Mouse (Mus musculus): ENCODE results near the gene Il10. TPM values are rescaled to one million over a fixed set of nuclear protein-coding genes. Genes with fewer than 3 reads are reported as not detected.

Gene Il10
- total RNA-seq (2018; cell fraction: chromatin; rRNA removed), result 100 to 1,000 TPM in 8 of 26 experiments, 10 to 100 TPM in 15, 1 to 10 TPM in 3; 4.9 to 359 (median 26.5) TPM
- total RNA-seq (2018; cell fraction: cytosol; rRNA removed), result 100 to 1,000 TPM in 10 of 26 experiments, 10 to 100 TPM in 14, 1 to 10 TPM in 2; 4.0 to 501 (median 62.0) TPM
- total RNA-seq (2018; cell fraction: nucleus; rRNA removed), result 100 to 1,000 TPM in 13 of 26 experiments, 10 to 100 TPM in 12, 1 to 10 TPM in 1; 4.7 to 692 (median 104) TPM
- 4.4 to 10.1 TPM (median 5.1 TPM) in 3 replicates for polyA plus RNA-seq (2018)

DNA sequence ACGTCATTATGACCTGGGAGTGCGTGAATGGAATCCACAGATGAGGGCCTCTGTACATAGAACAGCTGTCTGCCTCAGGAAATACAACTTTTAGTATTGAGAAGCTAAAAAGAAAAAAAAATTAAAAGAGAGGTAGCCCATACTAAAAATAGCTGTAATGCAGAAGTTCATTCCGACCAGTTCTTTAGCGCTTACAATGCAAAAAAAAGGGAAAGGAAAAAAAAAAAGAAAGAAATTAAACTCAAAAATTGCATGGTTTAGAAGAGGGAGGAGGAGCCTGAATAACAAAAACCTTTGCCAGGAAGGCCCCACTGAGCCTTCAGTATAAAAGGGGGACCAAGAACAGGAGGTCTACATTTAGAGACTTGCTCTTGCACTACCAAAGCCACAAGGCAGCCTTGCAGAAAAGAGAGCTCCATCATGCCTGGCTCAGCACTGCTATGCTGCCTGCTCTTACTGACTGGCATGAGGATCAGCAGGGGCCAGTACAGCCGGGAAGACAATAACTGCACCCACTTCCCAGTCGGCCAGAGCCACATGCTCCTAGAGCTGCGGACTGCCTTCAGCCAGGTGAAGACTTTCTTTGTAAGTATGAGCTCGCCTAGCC lies at the start of gene Il10:
Il10 (plus strand) TSS at position 354 of the 607 bp plus-strand sequence.
- WGBS (ENCODE audit: missing documents), result 17% methylated on average over 8 of the region's 8 CpGs
- Histone ChIP-seq H3K36me3 (ENCODE audit: inconsistent target) (peaks cover 18% of the 10 kb centered on the region; the same call in 1 of the 2 replicates), H3K27ac (peak within 1 kb of the TSS; percentile 81), H3K4me3 (ENCODE audit: inconsistent target) (peak within 1 kb of the TSS; percentile 28), H3K79me2 (ENCODE audit: inconsistent target) (peaks cover 7% of the 10 kb centered on the region; the same call in 1 of the 2 replicates)

GRCm38 (mm10) chr1:130979455-130979854 lies 40.2 kb upstream of the Il10 start:
- H3K36me3 ChIP-seq (ENCODE audit: inconsistent target), result no peaks in the 10 kb centered on the region
- no peak overlapping the region for H3K27ac ChIP-seq
- WGBS (ENCODE audit: missing documents), result 20% methylated on average over 1 of the region's 1 CpGs
- H3K4me3 ChIP-seq (ENCODE audit: inconsistent target), result no peak overlapping the region
- H3K79me2 ChIP-seq (ENCODE audit: inconsistent target), result no peaks in the 10 kb centered on the region

DNA sequence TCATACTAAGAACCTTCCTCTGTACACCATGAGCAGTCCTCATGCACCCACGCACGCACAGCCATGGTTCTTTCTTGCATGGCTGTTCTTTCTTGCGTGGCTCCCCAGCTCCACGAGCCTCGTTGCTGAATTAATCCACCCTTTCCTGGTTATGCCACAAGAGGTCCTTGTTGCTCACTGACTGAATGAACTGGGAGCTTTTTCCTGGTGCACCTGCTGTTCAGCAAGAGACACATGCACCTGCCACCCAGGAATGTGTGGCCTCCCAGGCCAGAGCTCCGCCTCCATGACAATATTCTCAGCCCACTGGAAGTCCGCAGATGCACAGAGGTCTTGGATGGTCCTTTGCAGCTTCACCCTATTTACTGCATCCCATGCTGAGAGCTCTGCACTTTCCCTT lies 35.2 kb upstream of the Il10 start:
- H3K4me3 ChIP-seq (ENCODE audit: inconsistent target), result no peak overlapping the region
- H3K27ac ChIP-seq, result no peak overlapping the region
- H3K79me2 ChIP-seq (ENCODE audit: inconsistent target), result no peaks in the 10 kb centered on the region
- WGBS (ENCODE audit: missing documents), result 75% methylated on average over 7 of the region's 7 CpGs
- no peaks in the 10 kb centered on the region for H3K36me3 ChIP-seq (ENCODE audit: inconsistent target)

GRCm38 (mm10) chr1:130987001-130987400 lies 32.6 kb upstream of the Il10 start:
- no peak overlapping the region for H3K4me3 ChIP-seq (ENCODE audit: inconsistent target)
- no peak overlapping the region for H3K27ac ChIP-seq
- 92% methylated on average over 5 of the region's 5 CpGs for WGBS (ENCODE audit: missing documents)
- H3K36me3 ChIP-seq (ENCODE audit: inconsistent target), result no peaks in the 10 kb centered on the region
- H3K79me2 ChIP-seq (ENCODE audit: inconsistent target), result no peaks in the 10 kb centered on the region

GRCm38 (mm10) chr1:130987418-130987817 lies 32.2 kb upstream of the Il10 start:
- no peak overlapping the region for H3K4me3 ChIP-seq (ENCODE audit: inconsistent target)
- H3K36me3 ChIP-seq (ENCODE audit: inconsistent target), result no peaks in the 10 kb centered on the region
- H3K27ac ChIP-seq, result no peak overlapping the region
- no peaks in the 10 kb centered on the region for H3K79me2 ChIP-seq (ENCODE audit: inconsistent target)

- no peaks in the 10 kb centered on the region for H3K79me2 ChIP-seq (ENCODE audit: inconsistent target)
- H3K4me3 ChIP-seq (ENCODE audit: inconsistent target), result no peak overlapping the region
- H3K36me3 ChIP-seq (ENCODE audit: inconsistent target), result no peaks in the 10 kb centered on the region
- H3K27ac ChIP-seq, result no peak overlapping the region
- WGBS (ENCODE audit: missing documents), result 33% methylated on average over 3 of the region's 3 CpGs
Observed at GRCm38 (mm10) chr1:130989331-130989730, 30.3 kb upstream of the Il10 start.

DNA sequence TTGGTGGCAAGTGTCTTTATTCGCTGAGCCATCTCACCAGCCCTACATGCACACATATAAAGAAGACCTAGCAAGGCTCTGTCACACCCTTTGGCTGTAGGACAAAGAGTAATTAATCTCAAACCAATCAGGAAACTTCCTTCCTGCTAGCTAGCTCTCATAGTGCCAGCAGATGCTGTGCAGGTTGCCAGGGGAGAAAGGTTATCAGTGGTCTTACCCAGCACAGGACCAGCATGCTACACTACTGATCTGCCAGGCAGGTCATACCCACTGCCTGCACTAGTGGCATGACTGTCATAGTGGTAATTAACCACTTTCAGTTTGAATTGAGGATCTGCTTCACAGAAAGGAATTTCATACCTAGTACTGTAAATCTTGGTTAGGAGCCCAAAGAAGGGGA lies 29.2 kb upstream of the Il10 start:
- H3K4me3 ChIP-seq (ENCODE audit: inconsistent target), result no peak overlapping the region
- no peaks in the 10 kb centered on the region for H3K79me2 ChIP-seq (ENCODE audit: inconsistent target)
- no peaks in the 10 kb centered on the region for H3K36me3 ChIP-seq (ENCODE audit: inconsistent target)
- WGBS (ENCODE audit: missing documents), result 89% methylated on average over 1 of the region's 1 CpGs
- H3K27ac ChIP-seq, result no peak overlapping the region

DNA sequence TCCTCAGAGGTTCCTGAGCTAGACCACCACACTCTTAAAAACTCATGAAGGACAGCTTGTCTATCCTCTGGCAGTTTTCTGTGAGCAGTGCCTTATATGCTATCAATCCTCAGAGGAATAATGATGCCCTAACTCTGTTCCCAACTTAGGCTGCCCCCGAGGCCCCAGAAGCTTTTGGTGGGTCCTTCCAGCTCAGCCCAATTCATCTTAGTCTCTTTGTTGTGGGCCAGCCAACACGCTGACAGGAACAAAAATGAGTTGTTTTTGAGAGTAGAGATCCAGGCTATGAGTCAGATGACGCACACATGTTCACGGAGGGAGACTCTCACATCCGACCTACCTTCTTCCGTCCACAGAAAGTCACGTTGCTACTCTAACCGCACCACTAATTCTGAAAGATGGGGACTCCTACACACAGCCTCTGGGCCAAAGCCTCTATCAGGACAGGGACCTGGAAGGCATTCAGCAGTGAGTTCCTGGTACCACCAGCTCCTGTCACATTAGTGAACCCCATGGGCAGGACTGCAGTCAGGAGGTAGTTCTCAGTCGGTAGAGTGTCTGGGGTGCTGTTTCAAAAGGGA lies 26.0 kb upstream of the Il10 start:
- H3K36me3 ChIP-seq (ENCODE audit: inconsistent target), result no peaks in the 10 kb centered on the region

DNA sequence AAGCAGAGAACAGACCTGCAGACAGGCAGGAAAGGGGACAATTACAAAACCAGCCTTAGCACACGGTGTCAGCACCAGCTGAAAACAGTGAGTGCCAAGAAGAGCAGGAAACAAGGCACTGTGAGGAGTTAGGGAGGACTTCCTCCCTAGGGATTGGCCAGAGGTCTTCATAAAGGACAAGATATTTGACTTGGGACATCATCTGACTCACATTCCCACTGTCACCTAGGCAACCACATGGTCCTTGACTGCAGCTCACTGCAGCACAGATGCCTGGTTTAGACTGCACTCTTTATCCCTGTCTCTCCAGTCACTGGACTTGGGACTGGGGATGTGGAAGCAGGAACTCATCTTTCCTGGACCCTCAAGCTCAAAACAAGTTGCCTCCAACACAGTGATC lies 24.1 kb upstream of the Il10 start:
- Histone ChIP-seq H3K4me3 (ENCODE audit: inconsistent target) (no peak overlapping the region), H3K79me2 (ENCODE audit: inconsistent target) (no peaks in the 10 kb centered on the region), H3K36me3 (ENCODE audit: inconsistent target) (no peaks in the 10 kb centered on the region), H3K27ac (no peak overlapping the region)
- WGBS (ENCODE audit: missing documents), result 8% methylated on average over 1 of the region's 1 CpGs

More for the DNA sequence above, 26.0 kb upstream of the Il10 start:
- Histone ChIP-seq H3K4me3 (ENCODE audit: inconsistent target) (no peak overlapping the region), H3K27ac (no peak overlapping the region), H3K79me2 (ENCODE audit: inconsistent target) (no peaks in the 10 kb centered on the region)
- WGBS (ENCODE audit: missing documents), result 82% methylated on average over 9 of the region's 9 CpGs

DNA sequence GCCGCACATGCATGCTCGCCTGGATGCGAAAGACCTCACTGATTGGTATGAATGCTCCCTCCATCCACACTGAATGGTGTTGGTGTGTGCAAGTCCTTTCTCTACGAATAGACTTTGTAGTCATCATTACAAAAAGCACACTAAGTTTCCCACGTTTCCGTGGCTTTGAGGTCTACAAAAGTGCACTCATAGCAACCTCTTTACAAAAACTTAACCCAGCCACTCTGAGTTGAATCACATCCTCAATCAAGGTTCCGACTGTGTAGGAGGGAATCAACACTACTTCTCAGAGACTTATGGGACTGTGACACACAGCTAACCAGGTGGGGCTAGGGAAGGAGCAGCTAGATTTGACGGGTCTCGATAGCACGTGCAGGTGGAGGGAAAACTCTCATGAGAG lies 23.3 kb upstream of the Il10 start:
- 91% methylated on average over 10 of the region's 10 CpGs for WGBS (ENCODE audit: missing documents)

DNA sequence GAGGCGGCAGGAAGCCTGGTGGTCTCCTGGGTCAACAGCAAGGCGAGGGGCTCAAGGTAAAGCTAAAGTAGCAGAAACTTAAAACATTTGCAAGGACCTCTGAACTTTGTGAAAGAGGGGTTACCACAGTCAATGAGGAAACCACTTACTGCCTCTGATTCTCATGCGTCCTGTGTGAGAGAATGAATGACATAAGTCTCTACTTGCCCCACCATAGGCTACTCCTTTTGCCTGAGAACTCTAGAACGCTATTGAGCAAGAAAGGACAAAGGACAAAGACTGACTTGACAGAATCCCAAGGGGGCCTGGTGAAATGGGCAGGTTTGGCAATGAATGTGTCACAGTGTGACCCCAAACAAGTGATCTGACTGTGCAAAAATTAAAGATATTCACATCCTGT lies 22.2 kb upstream of the Il10 start:
- H3K36me3 ChIP-seq (ENCODE audit: inconsistent target), result no peaks in the 10 kb centered on the region
- H3K79me2 ChIP-seq (ENCODE audit: inconsistent target), result no peaks in the 10 kb centered on the region
- no peak overlapping the region for H3K4me3 ChIP-seq (ENCODE audit: inconsistent target)
- H3K27ac ChIP-seq, result no peak overlapping the region
- WGBS (ENCODE audit: missing documents), result 78% methylated on average over 4 of the region's 4 CpGs

More for the DNA sequence above, 23.3 kb upstream of the Il10 start:
- Histone ChIP-seq H3K27ac (no peak overlapping the region), H3K36me3 (ENCODE audit: inconsistent target) (no peaks in the 10 kb centered on the region), H3K4me3 (ENCODE audit: inconsistent target) (no peak overlapping the region), H3K79me2 (ENCODE audit: inconsistent target) (no peaks in the 10 kb centered on the region)

DNA sequence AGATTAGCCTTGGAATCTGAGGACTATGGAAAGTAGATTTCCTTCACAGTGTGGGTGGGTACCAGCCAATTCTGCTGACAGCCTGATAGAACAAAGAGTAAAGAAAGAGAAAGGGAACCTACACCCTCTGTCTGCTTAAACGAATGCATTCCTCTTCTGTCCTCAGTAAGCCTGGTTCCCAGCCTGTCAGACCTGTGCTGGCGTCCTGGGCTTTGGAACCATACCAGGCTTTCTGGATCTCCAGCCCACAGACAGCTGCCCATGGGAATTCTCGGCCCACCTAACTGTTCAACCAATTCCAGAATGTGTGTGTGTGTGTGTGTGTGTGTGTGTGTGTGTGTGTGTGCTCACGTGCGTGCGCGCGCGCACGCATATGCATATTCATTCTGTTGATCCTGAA lies 21.3 kb upstream of the Il10 start:
- H3K79me2 ChIP-seq (ENCODE audit: inconsistent target), result no peaks in the 10 kb centered on the region
- no peaks in the 10 kb centered on the region for H3K36me3 ChIP-seq (ENCODE audit: inconsistent target)
- 95% methylated on average over 10 of the region's 10 CpGs for WGBS (ENCODE audit: missing documents)
- H3K27ac ChIP-seq, result no peak overlapping the region
- no peak overlapping the region for H3K4me3 ChIP-seq (ENCODE audit: inconsistent target)

DNA sequence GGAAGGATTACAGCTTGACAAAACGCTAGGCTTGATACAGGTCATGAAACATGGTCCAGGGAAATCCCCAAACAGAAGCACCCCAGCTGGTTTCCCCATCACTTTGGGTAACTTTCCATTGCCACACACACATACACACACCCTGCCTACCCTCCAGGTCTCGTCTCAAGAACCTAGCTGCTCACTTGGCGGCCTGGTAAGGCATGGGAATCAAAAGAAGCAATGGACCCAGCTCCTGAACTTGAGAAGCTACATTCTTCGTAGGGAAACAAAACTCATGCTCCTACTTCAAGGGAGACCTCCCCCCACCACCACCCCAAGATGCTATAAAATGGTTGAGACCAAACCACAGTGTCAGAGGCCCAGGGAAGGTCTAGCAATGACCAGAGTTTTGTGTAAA lies 19.9 kb upstream of the Il10 start:
- Histone ChIP-seq H3K36me3 (ENCODE audit: inconsistent target) (no peaks in the 10 kb centered on the region), H3K27ac (no peak overlapping the region), H3K4me3 (ENCODE audit: inconsistent target) (no peak overlapping the region), H3K79me2 (ENCODE audit: inconsistent target) (no peaks in the 10 kb centered on the region)
- WGBS (ENCODE audit: missing documents), result 91% methylated on average over 4 of the region's 4 CpGs

- Histone ChIP-seq H3K4me3 (ENCODE audit: inconsistent target) (no peak overlapping the region), H3K79me2 (ENCODE audit: inconsistent target) (no peaks in the 10 kb centered on the region), H3K36me3 (ENCODE audit: inconsistent target) (no peaks in the 10 kb centered on the region), H3K27ac (no peak overlapping the region)
- WGBS (ENCODE audit: missing documents), result 93% methylated on average over 3 of the region's 3 CpGs
Observed at GRCm38 (mm10) chr1:131000296-131000695, 19.3 kb upstream of the Il10 start.

- 100% methylated on average over 2 of the region's 2 CpGs for WGBS (ENCODE audit: missing documents)
- Histone ChIP-seq H3K36me3 (ENCODE audit: inconsistent target) (no peaks in the 10 kb centered on the region), H3K79me2 (ENCODE audit: inconsistent target) (no peaks in the 10 kb centered on the region), H3K4me3 (ENCODE audit: inconsistent target) (no peak overlapping the region), H3K27ac (no peak overlapping the region)
Observed at GRCm38 (mm10) chr1:131002561-131002960, 17.1 kb upstream of the Il10 start.

Measured in macrophage (primary cell).